Mouse (Mus musculus): ENCODE results near the gene Pkn3.

Pkn3 gene

DNA sequence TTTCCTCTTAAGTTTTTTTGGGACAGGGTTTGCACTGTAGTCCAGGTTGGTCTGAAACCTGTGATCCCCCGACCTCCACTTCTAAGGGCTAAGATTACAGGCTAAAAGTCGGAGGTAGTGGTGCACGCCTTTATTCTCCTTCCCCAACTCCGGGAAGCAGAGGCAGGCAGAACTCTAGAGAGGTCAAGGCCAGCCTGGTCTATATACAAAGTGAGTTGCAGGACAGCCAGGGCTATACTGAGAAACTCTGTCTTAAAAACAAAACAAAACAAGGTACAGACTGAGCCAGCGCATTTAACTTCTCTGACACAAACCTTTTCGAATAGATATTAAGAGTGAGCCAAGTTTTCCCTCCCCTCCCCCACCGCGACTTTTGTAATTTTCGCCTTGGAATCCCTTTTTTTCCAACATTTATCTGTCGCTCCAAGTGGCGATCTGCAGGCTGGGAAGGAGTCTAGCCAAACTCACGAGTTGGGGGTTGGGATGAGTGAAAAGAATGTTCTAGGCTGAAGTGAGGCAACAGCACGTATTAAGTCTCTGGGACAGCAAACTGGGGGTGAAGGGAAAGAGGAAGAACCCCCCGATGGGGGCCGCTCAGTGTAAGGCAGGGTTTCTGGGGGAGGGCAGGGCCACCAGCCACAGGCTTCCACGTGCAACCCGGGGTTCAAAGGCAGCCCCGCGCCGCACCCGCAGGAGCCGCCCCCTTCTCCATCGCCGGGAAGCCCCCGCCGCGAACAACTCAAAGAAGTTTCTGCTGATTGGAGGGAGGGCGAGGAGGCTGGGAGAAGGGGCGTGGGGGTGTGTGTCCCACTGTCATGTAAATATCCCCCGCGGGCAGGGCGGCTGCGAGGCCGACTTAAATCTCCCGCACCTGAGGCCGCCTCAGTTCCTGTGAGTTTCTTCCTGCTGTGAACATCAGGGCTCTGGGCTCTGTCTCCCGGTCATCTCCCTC, 16.0 kb upstream of the Pkn3 start:
- in situ Hi-C loops (cut with MboI; ENCODE audit: low pct_unique_long_range_greater_than_20kb in 1 of 2, low sequenced_read_pairs in 2 of 2, unreplicated experiment in 1 of 2): no loop called here

DNA sequence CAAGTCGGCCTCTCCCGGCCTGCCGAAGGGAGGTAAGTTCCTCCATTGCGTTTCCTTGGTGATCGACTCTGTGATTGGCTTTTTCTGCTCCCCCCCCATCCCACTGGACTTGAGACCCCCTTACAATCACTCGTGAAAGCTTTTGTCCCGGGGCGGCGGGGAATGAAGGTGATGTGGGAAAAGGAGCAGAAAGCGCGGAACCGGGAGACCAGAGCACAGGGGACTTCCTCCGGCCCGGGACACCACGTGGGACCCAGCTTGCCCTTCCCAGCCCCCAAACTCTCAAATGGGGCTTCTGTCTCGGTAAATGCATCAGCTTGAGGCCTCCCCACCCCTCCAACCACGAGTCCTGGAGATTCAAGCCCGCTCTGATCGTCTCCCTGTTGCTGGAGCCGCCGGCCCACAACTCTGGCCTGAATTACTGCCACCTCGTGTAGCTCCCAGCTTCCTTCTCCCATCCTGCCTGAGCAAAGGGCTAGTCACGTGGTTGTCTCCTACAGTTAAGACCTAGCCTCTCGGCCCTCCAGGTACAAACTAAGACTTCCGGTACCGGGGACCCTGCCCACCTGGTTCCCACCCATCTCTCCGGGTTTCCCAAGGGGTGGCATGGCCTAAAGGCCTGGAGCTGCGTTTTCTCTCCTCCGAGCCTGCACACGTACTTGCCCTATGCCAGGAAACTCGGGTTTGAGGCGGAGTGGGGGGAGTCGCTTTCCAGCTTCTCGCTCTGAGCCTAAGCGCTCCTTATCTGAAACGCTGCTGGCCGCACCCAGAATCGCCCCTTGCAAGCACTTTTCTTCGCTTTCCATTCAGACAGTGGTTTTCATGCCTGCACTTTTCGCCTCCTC, 15.0 kb upstream of the Pkn3 start:
- in situ Hi-C loops (cut with MboI; ENCODE audit: low pct_unique_long_range_greater_than_20kb in 1 of 2, low sequenced_read_pairs in 2 of 2, unreplicated experiment in 1 of 2): no loop called here

DNA sequence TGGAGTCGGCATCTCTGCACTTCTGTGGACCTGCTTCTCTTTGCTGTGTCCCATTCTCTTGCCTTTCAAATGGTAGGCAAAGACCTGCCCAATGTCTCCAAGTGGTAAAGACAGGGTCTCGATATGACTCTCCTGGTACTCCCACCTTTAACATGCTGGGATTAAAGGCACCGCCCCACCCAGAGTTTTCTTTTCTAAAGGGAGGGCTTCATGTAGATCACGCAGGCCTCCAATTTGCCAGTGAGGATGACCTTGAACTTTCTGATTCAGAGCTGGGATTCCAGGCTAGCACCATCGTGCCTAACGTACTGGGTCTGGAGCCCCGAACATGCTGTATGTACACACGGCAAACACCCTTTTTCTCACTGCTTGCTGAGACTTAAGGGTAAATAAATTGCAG, 14.2 kb upstream of the Pkn3 start:
- in situ Hi-C loops (cut with MboI; ENCODE audit: low pct_unique_long_range_greater_than_20kb in 1 of 2, low sequenced_read_pairs in 2 of 2, unreplicated experiment in 1 of 2): no loop called here

DNA sequence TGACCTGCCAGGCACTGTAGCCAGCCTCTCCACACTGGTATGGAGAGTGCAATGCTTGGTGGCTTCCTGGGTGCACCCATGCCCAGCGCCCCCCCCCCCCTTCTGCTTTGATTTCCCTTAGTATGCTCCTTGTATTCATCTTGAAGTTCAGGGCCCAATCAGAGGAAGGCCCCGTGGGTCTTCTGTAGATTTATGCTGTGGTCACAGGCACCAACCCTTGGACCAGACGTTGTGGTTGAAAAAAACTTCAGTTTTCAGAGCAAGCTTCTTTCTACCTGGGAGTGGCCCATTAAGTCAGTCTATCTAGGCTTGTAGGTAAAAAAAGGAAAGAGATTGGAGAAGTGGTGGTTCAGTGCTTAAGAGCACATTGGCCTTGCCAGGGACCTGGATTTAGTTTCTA, 13.7 kb upstream of the Pkn3 start:
- in situ Hi-C loops (cut with MboI; ENCODE audit: low pct_unique_long_range_greater_than_20kb in 1 of 2, low sequenced_read_pairs in 2 of 2, unreplicated experiment in 1 of 2): no loop called here

DNA sequence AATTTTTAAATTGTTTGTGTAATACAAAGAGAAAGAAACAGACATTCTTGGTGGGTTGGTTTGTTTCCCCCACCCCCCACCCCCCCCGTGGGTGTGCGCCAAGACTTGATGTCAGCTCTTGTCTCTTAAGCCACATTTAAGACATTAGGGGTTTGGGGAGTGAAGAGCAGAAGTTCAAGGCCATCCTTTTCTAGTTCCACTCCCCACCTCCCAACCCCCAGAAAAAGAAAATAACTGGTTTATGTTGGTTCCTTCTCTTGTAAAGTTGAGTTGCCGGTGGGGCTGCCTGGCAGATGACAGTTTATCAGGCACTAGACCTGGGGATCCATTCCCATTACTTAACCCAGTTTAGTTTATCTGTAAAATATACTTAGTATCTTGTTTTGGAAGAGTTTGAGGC, 13.2 kb upstream of the Pkn3 start:
- in situ Hi-C loops (cut with MboI; ENCODE audit: low pct_unique_long_range_greater_than_20kb in 1 of 2, low sequenced_read_pairs in 2 of 2, unreplicated experiment in 1 of 2): no loop called here

DNA sequence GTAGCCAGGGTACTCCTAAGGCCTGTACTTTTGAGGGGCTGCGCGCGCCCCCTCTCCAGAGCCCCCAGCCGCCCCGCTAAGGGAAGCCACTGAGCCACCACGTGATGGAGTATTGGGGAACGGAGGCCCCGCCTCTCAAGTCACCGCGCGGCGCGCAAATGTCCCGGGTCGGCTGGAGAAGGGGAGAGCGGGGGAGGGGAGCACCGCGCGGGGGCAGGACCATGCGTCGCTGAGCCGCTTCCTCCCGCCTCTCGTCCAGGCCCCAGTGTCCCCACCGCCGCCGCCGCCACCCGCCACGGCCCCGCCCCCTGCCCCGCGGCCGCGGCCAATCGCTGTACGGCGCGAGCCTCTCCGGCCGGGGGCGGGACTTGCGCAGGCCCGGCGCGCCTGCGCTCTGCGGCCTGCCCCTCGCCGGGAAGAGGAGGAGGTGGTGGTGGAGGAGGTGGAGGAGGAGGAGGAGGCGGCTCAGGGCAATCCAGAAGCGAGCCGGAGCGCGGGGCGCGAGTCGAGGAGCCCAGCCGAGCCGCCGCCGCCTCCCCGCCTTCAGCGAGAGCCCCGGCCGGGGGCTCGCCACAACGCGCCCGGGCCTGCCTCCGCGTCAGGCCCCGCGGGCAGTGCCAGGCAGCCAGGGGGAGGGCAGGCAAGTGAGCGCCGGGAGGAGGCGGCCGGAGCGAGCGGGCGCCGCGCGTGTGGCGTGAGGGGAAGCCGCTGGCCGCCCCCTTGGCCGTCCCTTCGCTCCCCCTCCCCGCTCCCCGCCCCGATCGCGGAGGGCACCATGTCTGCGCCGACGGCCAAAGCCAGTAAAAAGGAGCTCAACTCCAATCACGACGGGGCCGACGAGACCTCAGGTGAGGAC, 11.2 kb upstream of the Pkn3 start:
- in situ Hi-C loops (cut with MboI; ENCODE audit: low pct_unique_long_range_greater_than_20kb in 1 of 2, low sequenced_read_pairs in 2 of 2, unreplicated experiment in 1 of 2): no loop called here

DNA sequence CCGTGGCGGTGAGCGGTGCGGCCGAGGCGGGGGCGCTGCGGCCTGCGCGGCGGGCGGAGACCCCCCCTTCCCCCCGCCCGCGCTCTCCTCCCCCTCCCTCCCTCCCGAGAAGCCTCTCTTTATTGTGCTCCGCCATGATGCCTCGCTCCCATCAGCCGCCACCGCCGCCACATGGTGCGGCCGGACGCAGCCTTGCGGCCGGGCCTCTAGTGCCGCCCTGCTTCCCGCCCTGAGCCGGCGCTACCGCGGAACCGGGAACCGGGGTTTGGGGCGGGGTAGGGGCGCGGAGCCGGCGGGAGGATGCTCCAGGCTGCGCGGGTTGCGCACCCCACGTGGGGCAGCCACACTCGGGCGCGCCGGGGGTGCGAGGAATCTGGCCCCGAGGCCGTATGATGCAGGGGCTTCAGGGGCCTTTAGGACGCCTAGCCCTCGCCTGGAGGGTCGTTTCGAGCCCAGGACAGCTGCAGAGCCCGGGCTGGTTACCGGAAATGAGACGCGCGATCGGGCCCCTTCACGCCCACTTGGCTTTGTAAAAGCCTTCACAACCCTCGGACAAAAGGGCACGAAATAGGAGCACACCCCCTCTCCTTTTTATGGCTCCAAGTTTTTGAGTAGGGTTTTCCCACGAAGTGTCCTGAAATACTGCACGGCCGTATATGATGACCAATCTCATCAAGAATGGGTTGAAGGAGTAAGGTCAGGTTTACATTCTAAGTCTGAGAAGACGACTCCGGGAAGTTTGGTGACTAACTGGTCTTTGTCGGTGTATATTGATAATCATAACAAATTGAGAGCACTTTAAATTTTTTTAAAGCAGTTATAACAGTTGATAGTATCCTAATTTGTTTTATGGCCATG, 10.2 kb upstream of the Pkn3 start:
- in situ Hi-C loops (cut with MboI; ENCODE audit: low pct_unique_long_range_greater_than_20kb in 1 of 2, low sequenced_read_pairs in 2 of 2, unreplicated experiment in 1 of 2): no loop called here

DNA sequence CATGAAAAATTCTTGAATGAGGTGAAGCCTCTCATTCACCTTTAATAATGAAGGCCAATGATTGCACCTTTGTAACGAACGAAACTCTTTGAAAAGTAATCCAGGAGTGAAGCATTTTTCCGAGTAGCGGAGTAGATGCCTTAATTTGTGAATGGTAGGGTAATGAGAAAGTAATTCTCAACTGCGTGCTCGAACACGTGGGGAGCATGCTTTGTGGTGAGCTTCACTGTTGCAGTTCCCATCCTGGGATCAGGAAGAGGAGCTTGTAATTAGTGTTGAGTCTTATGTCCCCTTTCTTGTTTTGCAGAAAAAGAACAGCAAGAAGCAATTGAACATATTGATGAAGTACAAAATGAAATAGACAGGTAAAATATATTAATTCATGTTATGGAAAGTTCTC, 9.5 kb upstream of the Pkn3 start:
- in situ Hi-C loops (cut with MboI; ENCODE audit: low pct_unique_long_range_greater_than_20kb in 1 of 2, low sequenced_read_pairs in 2 of 2, unreplicated experiment in 1 of 2): no loop called here

DNA sequence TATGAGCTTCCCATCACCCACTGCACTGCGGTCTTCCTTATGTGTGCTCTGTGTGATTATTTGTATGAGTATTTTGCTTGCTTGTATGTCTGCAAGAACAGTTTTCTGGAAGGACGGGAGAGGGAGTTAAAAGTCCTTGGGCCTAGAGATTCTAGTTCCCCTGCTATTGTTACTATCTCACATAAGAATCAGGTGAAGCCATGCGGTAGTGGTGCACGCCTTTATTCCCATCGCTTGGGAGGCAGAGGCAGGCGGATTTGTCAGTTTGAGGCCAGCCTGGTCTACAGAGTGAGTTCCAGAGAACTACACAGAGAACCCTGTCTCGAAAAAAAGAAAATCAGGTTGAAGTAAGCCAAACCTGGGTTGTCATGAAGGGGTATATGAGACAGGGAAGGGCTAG, 4.6 kb upstream of the Pkn3 start:
- in situ Hi-C loops (cut with MboI; ENCODE audit: low pct_unique_long_range_greater_than_20kb in 1 of 2, low sequenced_read_pairs in 2 of 2, unreplicated experiment in 1 of 2): no loop called here

DNA sequence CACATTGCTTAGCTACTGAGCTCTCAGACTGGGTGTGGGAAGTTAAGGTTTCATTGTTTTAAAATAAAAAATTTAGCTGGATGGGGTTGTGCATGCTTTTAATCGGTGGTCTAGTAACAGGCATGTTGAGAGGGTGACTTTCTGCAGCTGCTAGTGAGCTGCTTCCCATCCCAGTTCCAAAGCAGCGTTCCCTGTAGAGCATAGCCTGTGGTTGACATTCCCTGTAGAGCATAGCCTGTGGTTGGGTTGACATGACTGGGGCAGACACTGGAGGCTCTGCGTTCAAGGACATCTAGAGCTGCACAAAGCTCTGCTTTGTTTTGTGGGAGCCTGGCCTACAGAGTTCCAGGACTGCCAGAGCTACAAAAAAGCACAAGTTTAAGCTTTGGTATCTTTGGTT, 4.2 kb upstream of the Pkn3 start:
- in situ Hi-C loops (cut with MboI; ENCODE audit: low pct_unique_long_range_greater_than_20kb in 1 of 2, low sequenced_read_pairs in 2 of 2, unreplicated experiment in 1 of 2): no loop called here

DNA sequence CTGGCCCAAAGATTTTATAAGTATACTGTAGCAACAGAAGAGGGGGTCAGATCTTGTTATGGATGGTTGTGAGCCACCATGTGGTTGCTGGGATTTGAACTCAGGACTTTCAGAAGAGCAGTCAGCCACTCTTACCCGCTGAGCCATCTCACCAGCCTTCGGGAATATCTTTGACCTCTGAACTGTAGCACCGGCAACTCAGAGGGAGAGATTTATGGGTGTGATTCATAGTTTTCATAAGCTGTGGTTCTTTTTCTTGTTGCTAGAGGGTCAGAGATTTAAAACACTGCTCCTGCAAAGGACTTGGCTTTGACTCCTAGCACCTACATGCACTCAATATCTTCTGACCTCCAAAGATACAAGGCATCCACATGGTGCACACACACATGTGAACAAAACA, 1.9 kb upstream of the Pkn3 start:
- in situ Hi-C loops (cut with MboI; ENCODE audit: low pct_unique_long_range_greater_than_20kb in 1 of 2, low sequenced_read_pairs in 2 of 2, unreplicated experiment in 1 of 2): no loop called here

DNA sequence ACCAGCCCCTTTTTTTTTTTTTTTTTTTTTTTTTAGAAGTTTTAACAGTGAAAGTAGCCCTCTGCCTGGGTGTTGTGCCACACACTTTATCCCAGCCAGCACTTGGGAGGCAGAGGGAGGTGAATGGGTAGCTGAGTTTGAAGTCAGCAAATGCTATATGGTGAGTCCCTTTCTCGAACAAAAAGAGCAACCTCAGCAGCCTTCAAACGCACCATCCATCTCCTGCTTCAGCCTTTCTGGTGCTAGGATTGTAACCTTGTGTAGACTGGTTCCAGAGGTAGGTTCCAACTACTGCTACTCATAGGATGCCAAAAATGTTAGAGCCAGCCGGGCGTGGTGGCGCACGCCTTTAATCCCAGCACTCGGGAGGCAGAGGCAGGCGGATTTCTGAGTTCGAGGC, 1.0 kb upstream of the Pkn3 start:
- in situ Hi-C loops (cut with MboI; ENCODE audit: low pct_unique_long_range_greater_than_20kb in 1 of 2, low sequenced_read_pairs in 2 of 2, unreplicated experiment in 1 of 2): no loop called here

DNA sequence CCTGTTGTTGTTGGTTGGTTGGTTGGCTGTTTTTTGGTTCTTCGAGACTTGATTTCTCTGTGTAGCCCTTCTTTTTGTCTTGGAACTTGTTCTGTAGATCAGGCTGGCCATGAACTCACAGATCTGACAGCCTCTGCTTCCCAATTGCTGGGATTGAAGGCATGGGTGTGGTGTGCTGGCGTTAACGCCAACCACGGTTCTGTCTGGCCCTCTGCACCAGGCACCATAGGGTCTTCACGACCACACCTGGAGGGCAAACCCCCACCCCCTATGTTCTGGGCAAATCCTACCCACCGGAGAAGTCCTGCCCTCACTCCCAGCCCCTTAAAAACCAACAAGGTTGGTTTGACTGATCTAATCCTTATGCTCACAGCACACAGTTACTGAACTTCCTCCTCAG, 525 bp upstream of the Pkn3 start:
- in situ Hi-C loops (cut with MboI; ENCODE audit: low pct_unique_long_range_greater_than_20kb in 1 of 2, low sequenced_read_pairs in 2 of 2, unreplicated experiment in 1 of 2): no loop called here

DNA sequence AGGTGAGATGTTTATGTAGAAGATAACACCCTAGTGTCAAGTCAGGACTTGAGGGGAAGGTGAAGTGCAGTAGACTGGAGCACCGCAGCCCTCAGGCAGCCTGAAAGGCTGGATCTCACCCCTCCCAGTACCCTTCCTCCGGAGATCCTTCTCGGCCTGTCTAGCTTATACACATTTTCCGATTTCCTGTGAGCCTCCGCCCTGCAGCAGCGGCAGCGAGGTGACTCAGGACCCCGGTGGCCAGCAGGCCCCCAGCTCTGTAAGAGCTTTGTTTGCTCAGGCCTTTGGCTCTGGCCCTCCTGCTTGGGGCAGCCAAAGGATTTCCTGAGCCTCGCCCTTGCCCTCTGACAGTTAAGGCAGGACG, 847 bp downstream of the Pkn3 start:
- in situ Hi-C loops (cut with MboI; ENCODE audit: low pct_unique_long_range_greater_than_20kb in 1 of 2, low sequenced_read_pairs in 2 of 2, unreplicated experiment in 1 of 2): no loop called here

DNA sequence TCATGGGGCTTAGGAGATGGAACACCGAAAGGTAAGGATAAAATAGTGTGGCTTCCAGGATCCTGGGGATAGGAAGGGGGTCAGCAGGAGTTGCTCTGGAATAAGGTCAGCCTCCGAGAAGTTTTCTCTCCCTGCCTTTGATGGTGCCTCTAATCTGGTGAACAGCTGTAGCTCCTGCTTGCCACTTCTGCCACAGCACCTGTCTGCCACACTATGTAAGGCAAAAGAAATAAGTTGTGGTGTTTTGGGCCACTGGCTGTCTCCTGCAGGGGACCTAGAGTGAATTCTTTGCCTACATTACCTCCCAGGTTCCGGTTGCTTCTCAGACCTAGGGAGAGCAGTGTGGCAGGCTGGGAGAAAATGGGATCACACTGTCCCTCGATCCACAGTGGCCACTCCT, 1.3 kb downstream of the Pkn3 start:
- in situ Hi-C loops (cut with MboI; ENCODE audit: low pct_unique_long_range_greater_than_20kb in 1 of 2, low sequenced_read_pairs in 2 of 2, unreplicated experiment in 1 of 2): no loop called here

DNA sequence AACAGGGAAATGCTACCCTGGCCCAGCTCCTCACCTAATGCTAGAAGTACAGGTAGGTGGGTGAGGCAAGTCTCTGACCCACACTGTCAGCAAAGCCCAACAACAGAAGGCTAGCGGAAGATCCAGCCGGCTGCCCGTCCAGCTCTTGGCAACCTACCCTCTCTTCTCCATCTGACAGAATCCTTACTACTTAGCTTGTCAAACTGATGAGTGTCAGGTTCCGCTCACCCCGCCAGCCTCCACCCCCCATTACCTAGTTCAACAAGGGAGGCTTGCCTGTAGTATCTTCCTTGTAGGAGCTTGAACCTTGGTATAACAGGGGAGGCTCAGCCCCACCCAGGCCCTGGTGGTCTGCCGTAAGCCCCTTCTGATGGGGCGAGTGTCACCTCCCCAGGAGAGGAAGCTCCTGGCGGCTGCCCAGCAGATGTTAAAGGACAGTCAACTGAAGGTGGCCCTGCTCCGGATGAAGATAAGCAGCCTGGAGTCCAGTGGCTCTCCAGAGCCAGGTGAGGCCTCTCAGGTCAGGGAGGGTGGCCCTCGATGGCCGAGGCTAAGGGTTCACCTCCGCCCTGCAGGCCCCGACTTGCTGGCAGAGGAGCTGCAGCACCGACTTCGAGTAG, 2.8 kb downstream of the Pkn3 start:
- in situ Hi-C loops (cut with MboI; ENCODE audit: low pct_unique_long_range_greater_than_20kb in 1 of 2, low sequenced_read_pairs in 2 of 2, unreplicated experiment in 1 of 2): no loop called here

DNA sequence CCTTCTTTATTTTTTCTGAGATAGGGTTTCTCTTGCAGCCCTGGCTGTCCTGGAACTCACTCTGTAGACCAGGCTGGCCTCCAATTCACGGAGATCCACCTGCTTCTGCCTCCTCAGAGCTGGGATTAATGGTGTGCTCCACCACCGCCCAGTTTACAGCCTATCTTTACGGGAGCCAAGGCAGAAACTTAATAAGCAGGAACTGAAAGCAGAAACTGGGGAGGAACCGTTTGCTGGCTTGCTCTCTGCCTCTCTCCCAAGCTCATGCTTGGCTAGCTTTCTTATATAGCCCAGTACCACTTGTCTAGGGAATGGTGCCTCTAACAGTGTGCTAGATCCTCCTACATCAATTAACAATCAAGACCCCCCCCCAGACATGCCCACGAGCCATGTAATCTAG, 6.6 kb downstream of the Pkn3 start:
- in situ Hi-C loops (cut with MboI; ENCODE audit: low pct_unique_long_range_greater_than_20kb in 1 of 2, low sequenced_read_pairs in 2 of 2, unreplicated experiment in 1 of 2): no loop called here

DNA sequence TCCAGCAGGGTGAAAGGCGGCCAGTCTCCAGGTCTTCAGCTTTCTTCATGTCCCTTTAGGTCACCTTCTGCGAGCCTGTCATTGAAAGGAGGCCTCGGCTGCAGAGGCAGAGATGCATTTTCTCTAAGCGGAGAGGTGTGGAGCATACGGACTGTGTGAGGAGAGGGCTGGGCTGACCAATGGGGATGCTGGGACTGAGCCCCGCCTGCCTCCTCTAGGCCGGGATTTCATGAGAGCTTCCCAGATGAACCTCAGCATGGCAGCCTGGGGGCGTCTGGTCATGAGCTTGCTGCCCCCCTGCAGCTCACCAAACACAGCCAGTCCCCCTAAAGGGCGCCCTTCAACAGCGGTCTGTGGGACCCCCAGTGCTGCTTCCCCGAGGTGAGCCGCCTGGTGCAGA, 7.1 kb downstream of the Pkn3 start:
- in situ Hi-C loops (cut with MboI; ENCODE audit: low pct_unique_long_range_greater_than_20kb in 1 of 2, low sequenced_read_pairs in 2 of 2, unreplicated experiment in 1 of 2): no loop called here

Measured in mouse embryonic stem cell (cell line).